Mouse (Mus musculus): ENCODE measurements around the gene Zfp276. TPM values are rescaled to one million over a fixed set of nuclear protein-coding genes. Genes with fewer than 3 reads are reported as not detected.

Gene Zfp276
- polyA plus RNA-seq, 1 experiment, result 8.3 TPM

- Histone ChIP-seq H3K27ac (ENCODE audit: control insufficient read depth, insufficient read depth, low read depth, low read length) (peak within 1 kb of the TSS; percentile 2; the same call in 1 of the 2 replicates), H3K4me1 (ENCODE audit: control insufficient read depth, insufficient read depth, low read length) (peaks cover 4% of the 10 kb centered on the region), H3K27me3 (ENCODE audit: control insufficient read depth, insufficient read depth, low read length) (no peaks in the 10 kb centered on the region), H3K36me3 (ENCODE audit: control insufficient read depth, insufficient read depth, low read length) (no peaks in the 10 kb centered on the region), H3K4me3 (ENCODE audit: control insufficient read depth, low read depth, low read length) (peak within 1 kb of the TSS; percentile 61)
- peak; percentile 70 for TF ChIP-seq POLR2A (IDR thresholded peaks at IDR 0.05; ENCODE audit: control insufficient read depth, low read depth, low read length)
- TF ChIP-seq CTCF (IDR thresholded peaks at IDR 0.05; ENCODE audit: control insufficient read depth, insufficient read depth, insufficient replicate concordance, low read depth, low read length), result peak; percentile 24; the same call in 1 of the 2 replicates
These were observed 64.5 kb downstream of the Zfp276 start, which contains the start of gene Fanca for GRCm38 (mm10) chr8:123318467-123318911. TSS of gene Fanca (minus strand) at chr8:123318576.

Other genes starting within 250 kb of the Zfp276 start
- 37.6 and 41.9 TPM in 2 replicates for gene Ankrd11, start 211.9 kb upstream of the Zfp276 start, polyA plus RNA-seq (2012; rRNA removed)
- 101 and 124 TPM in 2 replicates for gene Spg7, start 191.3 kb upstream of the Zfp276 start, polyA plus RNA-seq (2012; rRNA removed)
- gene Rpl13, start 151.8 kb upstream of the Zfp276 start, polyA plus RNA-seq (2012; rRNA removed), result 834 and 1,155 TPM in 2 replicates
- 1.1 and 1.3 TPM in 2 replicates for gene Cpne7, start 136.8 kb upstream of the Zfp276 start, polyA plus RNA-seq (2012; rRNA removed)
- gene Sult5a1, start 95.9 kb upstream of the Zfp276 start, polyA plus RNA-seq (2012; rRNA removed), result 3.8 and 5.2 TPM in 2 replicates
- 9.6 and 10.5 TPM in 2 replicates for gene Dpep1, start 68.0 kb upstream of the Zfp276 start, polyA plus RNA-seq (2012; rRNA removed)
- gene Chmp1a, start 41.4 kb upstream of the Zfp276 start, polyA plus RNA-seq (2012; rRNA removed), result 98.1 and 98.4 TPM in 2 replicates
- 921 and 929 TPM in 2 replicates for gene Spata33, start 41.4 kb upstream of the Zfp276 start, polyA plus RNA-seq (2012; rRNA removed)
- 62.0 and 65.4 TPM in 2 replicates for gene Cdk10, start 29.4 kb upstream of the Zfp276 start, polyA plus RNA-seq (2012; rRNA removed)
- gene Spata2l, start 18.0 kb upstream of the Zfp276 start, polyA plus RNA-seq (2012; rRNA removed), result 34.4 and 35.0 TPM in 2 replicates
- gene Vps9d1, start 153 bp downstream of the Zfp276 start, polyA plus RNA-seq (2012; rRNA removed), result 30.0 and 34.2 TPM in 2 replicates
- gene Fanca, start 64.4 kb downstream of the Zfp276 start, polyA plus RNA-seq (2012; rRNA removed), result 37.3 and 48.1 TPM in 2 replicates
- gene Spire2, start 78.5 kb downstream of the Zfp276 start, polyA plus RNA-seq (2012; rRNA removed), result 26.0 and 27.4 TPM in 2 replicates
- gene Tcf25, start 119.6 kb downstream of the Zfp276 start, polyA plus RNA-seq (2012; rRNA removed), result 39.4 and 41.8 TPM in 2 replicates
- 0.02 and 0.15 TPM in 2 replicates for gene Mc1r, start 152.9 kb downstream of the Zfp276 start, polyA plus RNA-seq (2012; rRNA removed)
- gene Tubb3, start 157.2 kb downstream of the Zfp276 start, polyA plus RNA-seq (2012; rRNA removed), result 43.5 and 48.7 TPM in 2 replicates
- 3.5 and 3.7 TPM in 2 replicates for gene Def8, start 169.3 kb downstream of the Zfp276 start, polyA plus RNA-seq (2012; rRNA removed)
- gene Afg3l1, start 223.7 kb downstream of the Zfp276 start, polyA plus RNA-seq (2012; rRNA removed), result 29.5 and 30.4 TPM in 2 replicates

Measured in testis, adult 2 months (tissue).